Mouse (Mus musculus) kidney, postnatal 0 days (tissue): Measurements from ENCODE around the gene Cd302. TPM values are rescaled to one million over a fixed set of nuclear protein-coding genes. Genes with fewer than 3 reads are reported as not detected.

Experiments
- ATAC-seq: fragments of 200-750 bp; cut with Nextera tagmentation; replicated peaks from 2 replicates; pipeline ENCODE4 v1.8.0; 2017; ENCODE audit warnings: low read depth, moderate number of reproducible peaks, moderate TSS enrichment, moderate library complexity; ENCODE audit not compliant: low FRiP score
- DNase-seq: peaks from one replicate; pipeline ENCODE4 v3.0.0-alpha.2; 2016; ENCODE audit warnings: low spot score
- H3K27ac ChIP-seq: fragments of 300-500 bp; sonication (generic); 2 replicates; pipeline ENCODE4 v1.5.1; 2014; ENCODE audit warnings: mild to moderate bottlenecking
- H3K27me3 ChIP-seq: fragments of 300-500 bp; sonication (generic); 2 replicates; pipeline ENCODE4 v1.6.1; 2014; ENCODE audit warnings: low read length, mixed read lengths; ENCODE audit not compliant: insufficient read depth
- H3K36me3 ChIP-seq: fragments of 300-500 bp; sonication (generic); 2 replicates; pipeline ENCODE4 v1.6.1; 2014; ENCODE audit warnings: low read length, mixed read lengths; ENCODE audit not compliant: insufficient read depth
- H3K4me1 ChIP-seq: fragments of 300-500 bp; sonication (generic); replicated peaks from 2 replicates; pipeline ENCODE4 v1.6.1; 2014; ENCODE audit warnings: antibody characterized with exemption, low read length, mixed read lengths; ENCODE audit not compliant: insufficient read depth
- H3K4me2 ChIP-seq: fragments of 300-500 bp; sonication (generic); 2 replicates; pipeline ENCODE4 v1.6.1; 2014; ENCODE audit warnings: mild to moderate bottlenecking, low read length, moderate library complexity, mixed read lengths
- H3K4me3 ChIP-seq: fragments of 300-500 bp; sonication (generic); replicated peaks from 2 replicates; pipeline ENCODE4 v1.5.1; 2014; ENCODE audit warnings: low read depth, low read length
- H3K9ac ChIP-seq: fragments of 300-500 bp; sonication (generic); 2 replicates; pipeline ENCODE4 v1.6.1; 2014; ENCODE audit warnings: low read depth, low read length
- H3K9me3 ChIP-seq: fragments of 300-500 bp; sonication (generic); replicated peaks from 2 replicates; pipeline ENCODE4 v1.6.1; 2016; ENCODE audit warnings: low read length, inconsistent platforms, mixed read lengths
- CTCF ChIP-seq: IDR thresholded peaks from 2 replicates; pipeline ENCODE4 v1.5.1; 2016; ENCODE audit warnings: antibody characterized with exemption, low read depth, mild to moderate bottlenecking, moderate library complexity
- WGBS: fragments of 180-500 bp; shearing (Covaris S2); extraction: QIAGEN DNeasy Blood & Tissue Kit; methylation state at CpG from one replicate; pipeline ENCODE4 v1.1.7; 2014; 5-methylcytosine and 5-hydroxymethylcytosine counted together
- polyA plus RNA-seq: library from polyadenylated mRNA; unstranded; fragments of >200 nt; fragmentation: Nextera tagmentation; extraction: Ambion mirVana; gene quantifications from 2 replicates; pipeline ENCODE4 v1.2.1, GENCODE M21; 2015

Cd302 gene
- polyA plus RNA-seq, 1 experiment from 2014 or later: 66.8 TPM

DNA sequence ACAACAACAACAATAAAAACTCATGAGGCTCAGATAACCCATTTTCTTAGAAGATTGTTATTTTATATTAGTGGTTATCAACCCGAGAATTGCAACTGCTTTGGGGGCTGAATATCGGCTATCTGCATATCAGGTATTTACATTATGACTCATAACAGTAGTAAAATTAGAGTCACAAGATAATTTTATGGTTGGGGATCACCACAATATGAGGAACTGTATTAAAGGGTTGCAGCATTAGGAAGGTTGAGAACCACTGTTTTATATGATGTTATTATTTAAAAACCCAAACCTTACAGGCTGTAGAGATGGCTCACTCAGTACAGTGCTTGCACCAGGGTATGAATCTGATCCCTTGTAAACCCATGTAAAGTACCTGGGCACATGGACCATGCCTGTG is 15.0 kb upstream of the Cd302 start:
- TF ChIP-seq CTCF: no peak
- Histone ChIP-seq H3K27me3 (no peaks in the 10 kb centered on the region), H3K4me3 (no peak overlapping the region), H3K27ac (no peak overlapping the region), H3K9ac (no peak overlapping the region), H3K36me3 (no peaks in the 10 kb centered on the region), H3K4me1 (no peaks in the 10 kb centered on the region), H3K9me3 (no peaks in the 10 kb centered on the region), H3K4me2 (no peak overlapping the region)
- no peak for DNase-seq
- no peak for ATAC-seq
- WGBS: 94% methylated on average over 2 of the region's 2 CpGs

DNA sequence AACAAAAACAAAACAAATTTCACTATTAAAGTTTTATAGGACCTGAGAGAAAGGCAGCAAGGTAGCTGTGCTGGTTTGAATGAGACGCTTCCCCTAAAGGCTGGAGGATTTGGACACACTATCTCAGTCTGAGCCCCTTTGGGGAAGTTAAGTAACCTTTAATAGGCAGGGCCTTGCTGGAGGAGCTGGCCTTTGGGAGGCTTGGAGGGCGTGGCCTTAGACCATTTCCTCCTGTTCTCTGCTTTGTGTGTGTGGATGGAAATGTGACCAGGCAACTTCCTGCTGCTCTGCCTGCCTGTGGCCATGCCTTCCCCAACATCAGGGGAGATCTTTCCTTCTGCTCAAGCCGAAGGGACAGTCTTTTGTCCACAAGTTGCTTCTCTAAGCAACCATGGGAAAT is 14.0 kb upstream of the Cd302 start:
- Histone ChIP-seq H3K9me3 (no peaks in the 10 kb centered on the region), H3K27ac (no peak overlapping the region), H3K9ac (no peak overlapping the region), H3K4me1 (no peaks in the 10 kb centered on the region), H3K27me3 (no peaks in the 10 kb centered on the region), H3K4me3 (no peak overlapping the region), H3K4me2 (no peak overlapping the region), H3K36me3 (no peaks in the 10 kb centered on the region)
- ATAC-seq: no peak
- DNase-seq: no peak
- TF ChIP-seq CTCF: no peak
- WGBS: 74% methylated on average over 3 of the region's 3 CpGs

DNA sequence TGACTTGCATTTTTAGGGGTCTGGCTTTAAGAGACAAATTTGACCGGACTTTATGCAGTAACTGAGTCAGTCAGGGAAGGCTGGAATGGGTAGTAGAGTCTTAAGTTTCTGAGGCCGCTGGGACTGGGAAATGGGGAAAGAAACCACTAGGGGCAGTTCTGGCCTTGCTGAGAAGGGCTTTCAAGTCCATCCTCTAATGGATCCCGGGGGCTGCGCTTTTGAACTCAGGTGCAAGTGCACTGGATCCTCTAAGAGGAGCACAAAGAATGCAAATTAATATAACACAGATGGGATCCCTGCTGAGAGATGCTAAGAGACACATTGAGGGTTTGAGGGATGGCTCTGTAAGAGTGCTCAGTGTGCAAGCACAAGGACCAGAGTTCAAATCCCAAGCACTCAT is 7.1 kb upstream of the Cd302 start:
- Histone ChIP-seq H3K9me3 (no peaks in the 10 kb centered on the region), H3K4me2 (no peak overlapping the region), H3K4me1 (no peaks in the 10 kb centered on the region), H3K9ac (no peak overlapping the region), H3K27ac (no peak overlapping the region), H3K4me3 (no peak overlapping the region), H3K27me3 (no peaks in the 10 kb centered on the region), H3K36me3 (no peaks in the 10 kb centered on the region)
- TF ChIP-seq CTCF: no peak
- DNase-seq: no peak
- ATAC-seq: no peak
- 83% methylated on average over 4 of the region's 4 CpGs for WGBS

DNA sequence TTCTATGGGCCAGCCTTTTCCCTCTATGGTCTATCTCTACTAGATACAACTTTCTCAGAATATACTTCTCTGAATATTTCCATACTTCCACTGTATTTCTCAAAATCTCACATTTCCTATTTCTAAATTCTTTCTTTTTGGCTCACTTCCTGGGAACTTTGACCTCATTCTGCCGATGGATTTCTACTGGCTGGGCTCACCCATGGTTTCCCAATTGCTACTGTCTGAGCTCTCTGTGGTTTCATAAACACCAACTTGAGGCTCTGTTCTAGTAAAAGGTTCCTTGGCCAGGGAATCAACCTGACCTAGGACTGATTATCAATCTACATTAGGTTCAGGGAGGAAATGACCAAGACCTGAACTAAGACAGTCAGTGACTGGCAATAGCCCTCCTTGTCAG is 5.2 kb upstream of the Cd302 start:
- Histone ChIP-seq H3K9me3 (no peaks in the 10 kb centered on the region), H3K4me2 (no peak overlapping the region), H3K4me1 (no peaks in the 10 kb centered on the region), H3K9ac (no peak overlapping the region), H3K36me3 (no peaks in the 10 kb centered on the region), H3K4me3 (no peak overlapping the region), H3K27ac (no peak overlapping the region), H3K27me3 (no peaks in the 10 kb centered on the region)
- TF ChIP-seq CTCF: no peak
- ATAC-seq (no peak), DNase-seq (no peak)
- WGBS: 54% methylated on average over 1 of the region's 1 CpGs

DNA sequence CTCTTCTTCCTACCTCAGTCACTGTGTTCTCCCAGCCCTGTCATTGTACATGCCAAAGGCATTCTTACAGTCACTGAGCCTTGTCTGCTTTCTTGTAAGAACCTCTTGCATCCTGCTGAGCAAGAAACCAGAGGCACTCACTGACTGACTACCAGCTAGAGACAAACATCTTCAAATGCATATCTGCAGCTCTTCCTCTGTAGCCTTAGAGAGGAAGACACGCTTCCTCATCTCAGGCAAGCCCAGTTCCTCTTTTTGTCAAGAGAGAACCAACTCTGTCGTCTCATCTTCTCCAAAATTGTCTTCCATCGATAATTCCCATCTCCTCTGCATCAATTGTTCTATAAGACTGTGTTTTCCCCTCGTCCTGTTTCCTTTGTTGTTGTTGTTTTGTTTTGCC is 4.3 kb upstream of the Cd302 start:
- no peaks in the 10 kb centered on the region for H3K36me3 ChIP-seq
- H3K4me2 ChIP-seq: no peak overlapping the region
- H3K27ac ChIP-seq: no peak overlapping the region
- no peaks in the 10 kb centered on the region for H3K27me3 ChIP-seq
- 83% methylated on average over 4 of the region's 4 CpGs for WGBS
- H3K4me3 ChIP-seq: no peak overlapping the region
- H3K9ac ChIP-seq: no peak overlapping the region
- DNase-seq (no peak), ATAC-seq (no peak)
- peaks cover 2% of the 10 kb centered on the region; the same call in 1 of the 2 replicates for H3K4me1 ChIP-seq
- no peak for TF ChIP-seq CTCF
- no peaks in the 10 kb centered on the region for H3K9me3 ChIP-seq

DNA sequence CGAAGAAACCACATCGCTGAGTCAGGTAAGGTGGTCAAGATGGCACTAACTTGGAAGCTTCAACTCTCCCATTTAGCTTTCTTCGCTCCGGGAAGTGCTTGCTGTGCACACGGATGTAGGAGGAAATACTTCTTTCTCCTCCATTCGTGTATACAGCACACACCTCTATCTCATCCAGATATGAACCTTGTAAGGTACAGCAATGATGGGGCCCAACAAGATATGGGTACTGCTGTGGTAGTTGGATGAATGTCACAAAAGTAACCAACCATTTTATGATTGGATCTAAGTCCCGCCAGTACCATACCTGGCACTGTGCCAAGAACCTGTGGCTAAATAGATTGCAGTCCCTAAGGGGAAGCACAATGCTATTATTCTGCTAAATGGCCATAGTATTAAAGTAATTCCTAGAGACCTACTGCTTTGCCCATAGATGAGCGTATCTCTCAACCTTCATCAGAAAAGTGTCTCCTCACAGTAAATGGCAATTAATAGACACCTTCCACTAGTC is 874 bp upstream of the Cd302 start:
- no peak for TF ChIP-seq CTCF
- H3K4me1 ChIP-seq: peaks cover 5% of the 10 kb centered on the region; the same call in 1 of the 2 replicates
- no peak overlapping the region for H3K9ac ChIP-seq
- no peaks in the 10 kb centered on the region for H3K9me3 ChIP-seq
- ATAC-seq (no peak), DNase-seq (no peak)
- WGBS: 86% methylated on average over 8 of the region's 8 CpGs
- H3K27ac ChIP-seq: no peak overlapping the region
- no peak overlapping the region for H3K4me2 ChIP-seq
- no peaks in the 10 kb centered on the region for H3K36me3 ChIP-seq
- H3K4me3 ChIP-seq: no peak overlapping the region
- no peaks in the 10 kb centered on the region for H3K27me3 ChIP-seq
